Mouse (Mus musculus) layer of hippocampus, postnatal 25 days (tissue): ENCODE results near the gene Eif3c. TPM values are rescaled to one million over a fixed set of nuclear protein-coding genes. Genes with fewer than 3 reads are reported as not detected.

ENCODE experiments used
- DNase-seq, 2 experiments: peaks; one replicate each; pipeline ENCODE4 v3.0.0; 2022; ENCODE audit warnings: mixed read lengths in 2 of 2, low spot score in 1 of 2; ENCODE audit errors: extremely low spot score in 1 of 2
- total RNA-seq, 2 experiments: library from RNA; stranded (reverse); gene quantifications; 2 replicates each; pipeline ENCODE4 v1.2.3; 2021

Eif3c gene
- total RNA-seq: 100 to 1,000 TPM; 184 to 193 TPM

DNA sequence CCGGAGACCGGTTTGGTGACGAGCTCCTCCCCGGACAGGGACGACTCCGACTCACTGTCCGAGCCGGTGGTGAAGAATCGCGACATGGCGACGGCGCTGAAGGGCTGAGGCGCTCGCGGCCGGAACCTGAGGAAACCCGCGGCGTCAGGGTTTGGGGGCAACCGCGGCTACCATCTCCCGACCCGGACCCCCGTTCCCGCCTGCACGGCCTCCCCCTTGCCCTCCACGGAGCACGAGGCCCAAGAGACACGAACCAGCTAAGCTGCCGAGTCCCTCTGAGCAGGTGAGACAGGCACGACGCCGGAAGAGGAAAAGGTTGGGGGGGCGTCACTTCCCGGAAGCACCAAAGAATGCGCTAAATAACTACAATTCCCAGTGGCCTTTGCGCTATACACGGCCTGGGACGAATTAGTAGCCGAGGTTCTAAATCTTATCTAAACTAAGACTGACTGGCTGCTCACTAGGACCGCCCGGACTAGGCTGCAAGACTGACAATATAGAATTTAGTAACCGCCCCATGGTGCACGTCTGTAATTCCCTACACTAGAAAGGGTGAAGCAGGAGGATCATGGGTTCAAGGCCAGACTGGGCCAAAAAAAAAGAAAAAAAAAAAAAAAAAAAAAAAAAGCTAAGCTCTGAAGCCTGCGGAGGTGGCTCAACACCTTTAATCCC is at the start of gene Eif3c:
Eif3c (minus strand) TSS at position 318 of the 672 bp plus-strand sequence.
- DNase-seq: peak; percentile 66 to 73

DNA sequence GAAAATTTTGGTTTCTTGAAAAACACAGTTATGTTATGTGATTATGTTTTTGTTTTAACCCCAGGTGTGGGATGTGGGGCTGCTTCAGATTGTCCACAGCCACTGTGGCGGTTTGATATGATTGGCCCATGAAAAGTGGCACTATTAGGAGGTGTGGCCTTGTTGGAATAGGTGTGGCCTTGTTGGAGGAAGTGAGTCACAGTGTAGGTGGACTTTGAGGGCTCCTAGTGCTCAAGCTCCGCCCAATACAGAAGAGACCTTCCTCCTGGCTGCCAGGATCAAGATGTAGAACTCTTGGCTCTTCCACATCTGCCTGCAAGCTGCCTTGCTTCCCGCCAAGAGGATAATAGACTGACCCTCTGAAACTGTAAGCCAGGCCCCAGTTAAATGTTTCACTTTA is 46.5 kb upstream of the Eif3c start:
- no peak for DNase-seq

DNA sequence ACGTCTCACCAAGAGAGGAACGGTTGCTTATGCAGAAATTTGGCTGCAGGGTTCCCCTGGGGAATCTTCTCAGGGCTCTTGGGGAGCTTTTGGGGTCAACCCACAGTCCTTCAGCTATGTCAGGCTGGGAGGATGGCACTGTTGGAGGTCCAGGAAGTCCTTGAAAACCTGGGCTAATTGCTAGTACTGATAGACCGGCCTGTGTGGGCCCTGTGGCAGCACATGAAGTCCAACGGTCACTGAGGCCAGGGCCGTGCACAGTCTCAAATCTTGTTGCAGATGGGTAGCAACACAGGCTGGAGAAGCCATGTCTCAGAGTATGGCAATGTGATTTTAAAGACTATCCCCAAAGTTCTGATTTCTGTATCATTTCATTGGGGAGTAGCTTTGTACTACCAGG is 41.6 kb upstream of the Eif3c start:
- no peak for DNase-seq

DNA sequence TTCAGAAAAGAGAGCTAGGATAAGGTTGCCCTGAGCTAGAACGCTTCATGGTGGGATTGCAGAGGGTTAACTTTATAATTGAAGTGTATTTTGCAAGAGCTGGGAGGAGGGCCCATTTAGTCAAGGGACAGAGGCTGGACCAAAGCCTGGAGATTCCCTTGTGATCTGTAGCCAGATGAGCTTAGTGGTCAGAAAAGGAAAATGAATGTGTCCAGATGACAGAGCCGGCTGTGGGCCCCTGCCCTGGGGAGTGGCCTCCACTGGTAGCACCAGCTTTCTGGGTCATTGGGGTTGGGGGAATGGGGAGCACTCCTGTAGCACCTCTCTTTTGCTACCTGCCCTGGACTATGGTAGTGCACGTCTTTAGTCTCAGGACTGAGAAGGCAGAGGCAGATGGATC is 40.9 kb upstream of the Eif3c start:
- DNase-seq: no peak

DNA sequence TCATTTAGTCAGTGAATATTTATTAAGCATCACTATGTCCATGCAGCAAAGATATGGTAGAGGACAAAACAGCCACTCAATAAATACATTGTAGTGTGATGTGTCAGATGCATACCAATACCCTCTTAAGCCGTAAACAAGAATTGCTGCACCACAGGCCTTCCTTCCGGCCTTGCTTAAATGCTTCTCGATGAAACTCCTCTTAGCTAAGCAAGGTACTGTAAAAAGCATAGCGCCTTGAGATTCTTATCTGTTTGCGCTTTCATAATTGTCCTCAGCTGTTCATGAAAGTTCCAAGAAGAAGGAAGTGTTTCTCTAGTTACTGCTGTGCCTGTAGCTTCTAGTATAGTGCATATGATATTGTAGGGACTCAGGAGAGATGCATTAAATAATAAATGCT is 40.4 kb upstream of the Eif3c start:
- DNase-seq: no peak

DNA sequence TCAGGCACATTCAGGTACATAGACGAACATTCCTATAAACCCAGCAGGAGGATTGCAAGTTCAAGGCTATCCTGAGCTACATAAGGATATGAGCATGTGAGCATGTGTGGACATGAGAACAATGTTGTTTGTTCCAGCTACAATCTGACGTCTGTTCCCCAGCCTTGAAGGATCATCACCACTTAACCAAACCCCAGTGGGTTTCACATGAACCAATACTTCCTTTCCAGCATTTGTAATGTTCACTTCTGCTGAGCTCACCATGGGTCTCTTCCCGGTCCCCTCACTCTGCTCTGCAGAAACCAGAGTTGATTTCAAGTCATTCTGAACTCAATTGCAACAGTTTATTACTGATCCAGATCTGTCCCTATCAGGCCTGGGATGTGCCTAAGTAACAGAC is 36.4 kb upstream of the Eif3c start:
- DNase-seq: no peak

DNA sequence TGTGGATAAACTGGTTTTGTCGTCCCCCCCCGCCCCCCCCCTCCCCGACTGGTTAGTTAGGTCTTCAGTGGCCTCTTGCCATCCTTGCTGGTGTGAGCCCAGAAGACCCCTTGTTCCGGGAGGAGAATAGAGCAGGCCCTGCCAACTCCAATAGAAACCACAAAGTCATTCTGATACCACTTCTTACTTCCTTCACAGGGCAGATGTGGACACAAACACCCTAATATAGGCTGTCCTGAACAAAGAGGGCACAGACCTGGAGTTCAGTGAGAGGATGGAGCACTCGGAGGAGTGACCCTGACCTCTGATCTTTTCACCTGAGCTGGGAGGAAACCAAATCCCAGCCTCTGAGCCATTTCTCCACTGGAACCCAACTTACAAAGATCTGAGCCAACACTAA is 35.7 kb upstream of the Eif3c start:
- no peak for DNase-seq

DNA sequence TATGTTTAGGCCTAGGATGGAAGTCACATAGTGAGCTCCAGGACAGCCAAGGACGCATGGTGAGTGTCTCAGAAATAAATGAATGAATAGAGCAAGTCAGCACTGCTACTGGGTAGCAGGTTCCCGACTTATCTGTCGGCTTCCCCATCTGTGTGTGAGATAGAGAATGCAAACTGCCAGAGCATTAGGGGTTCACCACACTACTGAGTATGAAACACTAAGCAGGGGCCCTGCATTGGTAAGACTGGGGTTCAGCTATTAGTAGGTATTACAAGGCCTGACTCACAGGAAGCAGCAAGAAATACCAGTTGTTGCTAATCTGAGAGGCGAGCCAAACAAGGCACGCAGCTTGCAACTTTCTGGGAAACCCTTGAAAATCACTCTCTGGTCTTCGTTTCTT is 32.7 kb upstream of the Eif3c start:
- no peak for DNase-seq

DNA sequence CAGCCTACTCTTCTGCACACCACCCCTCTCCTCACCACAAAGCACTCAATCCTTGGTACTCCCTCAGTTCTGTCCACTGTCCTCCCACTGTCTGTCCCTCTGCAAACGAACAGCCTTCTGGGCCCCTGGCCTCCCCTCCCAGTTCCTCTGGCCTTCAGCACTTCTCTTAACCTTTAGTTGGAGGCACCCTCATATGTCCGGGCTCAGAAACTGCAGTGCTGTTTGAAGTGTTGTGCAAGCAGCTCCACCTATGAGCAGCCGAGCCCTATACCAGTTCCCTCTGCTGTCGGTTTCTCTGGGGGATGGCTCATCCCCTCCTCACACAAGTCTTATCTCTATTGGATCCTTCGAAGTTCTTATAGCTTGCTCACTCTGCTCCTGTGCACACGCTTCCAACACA is 30.2 kb upstream of the Eif3c start:
- no peak for DNase-seq

DNA sequence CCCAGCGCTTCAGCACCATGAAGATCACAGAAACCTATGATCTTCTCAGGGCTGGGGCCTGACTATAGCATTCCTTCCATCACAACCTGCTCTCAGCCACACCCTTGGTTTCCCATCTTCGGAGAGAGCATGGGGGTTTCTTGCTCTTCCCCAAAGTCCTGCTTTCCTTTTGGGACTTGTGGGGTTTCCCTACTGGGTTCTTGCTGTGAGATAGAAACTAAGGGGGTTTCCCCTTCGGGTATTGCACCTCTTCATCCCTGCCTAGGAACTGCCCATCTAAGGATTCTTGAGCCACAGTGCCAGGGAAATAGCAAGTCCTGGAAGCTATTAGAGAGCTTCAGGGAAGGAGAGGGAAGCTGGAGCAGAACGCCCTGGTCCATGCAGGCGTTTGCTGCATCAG is 29.7 kb upstream of the Eif3c start:
- DNase-seq: no peak

DNA sequence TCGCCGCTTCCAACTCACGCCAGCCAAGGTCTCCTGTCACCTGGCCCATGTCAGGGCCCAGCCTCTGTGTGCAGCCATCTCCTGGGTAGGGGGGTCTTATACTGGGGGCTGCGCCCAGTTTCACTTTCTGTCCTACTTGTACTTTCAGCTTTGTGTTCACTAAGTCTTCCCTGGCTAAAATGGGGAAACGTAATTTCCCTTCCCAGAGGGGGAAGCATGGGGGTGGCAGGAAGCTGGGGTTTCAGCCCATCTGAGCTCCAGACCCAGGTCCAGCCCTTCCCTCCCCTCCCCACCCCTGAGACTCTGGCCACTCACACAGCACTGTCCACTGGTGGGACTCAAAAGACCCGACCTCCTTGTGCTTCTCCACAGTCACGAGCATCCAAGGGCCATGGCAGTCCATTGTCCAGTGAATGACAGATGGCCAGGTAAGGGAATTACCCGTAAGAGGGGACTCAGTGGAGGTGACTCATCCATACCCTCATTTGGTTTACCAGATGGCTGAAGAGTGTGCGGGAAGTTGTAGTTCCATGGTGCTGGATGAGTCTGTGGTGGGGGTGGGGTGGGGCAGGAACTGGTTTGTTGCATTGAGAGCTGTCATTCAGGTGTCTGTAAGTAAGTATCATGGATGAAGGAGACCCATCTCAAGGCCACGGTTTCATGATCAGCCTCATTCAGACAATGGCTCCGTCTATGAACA is 28.8 kb upstream of the Eif3c start, which contains the start of gene Il27:
Il27 (minus strand) TSS at position 80 of the 700 bp plus-strand sequence.
- no peak for DNase-seq

DNA sequence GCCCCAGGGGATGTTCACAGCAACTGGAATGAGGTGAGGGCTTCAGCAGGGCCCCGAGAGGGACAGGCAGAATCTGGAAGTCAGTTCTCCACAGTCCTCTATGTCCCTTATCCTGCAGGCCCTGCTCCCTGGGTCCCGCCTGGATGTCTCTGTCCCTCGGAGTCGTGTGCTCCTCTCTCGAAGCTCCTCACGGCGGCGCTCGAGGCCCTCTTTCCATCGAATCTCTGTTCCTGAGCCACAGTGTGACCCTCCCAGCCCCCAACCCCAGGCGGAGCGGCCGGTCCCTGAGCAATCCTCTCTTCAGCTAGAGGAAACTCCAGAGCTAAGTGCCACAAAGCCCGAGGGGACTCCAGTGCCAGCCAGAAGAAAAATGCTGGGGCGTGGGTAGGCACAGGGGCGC is 21.6 kb upstream of the Eif3c start:
- peak; percentile 31 to 68 for DNase-seq

DNA sequence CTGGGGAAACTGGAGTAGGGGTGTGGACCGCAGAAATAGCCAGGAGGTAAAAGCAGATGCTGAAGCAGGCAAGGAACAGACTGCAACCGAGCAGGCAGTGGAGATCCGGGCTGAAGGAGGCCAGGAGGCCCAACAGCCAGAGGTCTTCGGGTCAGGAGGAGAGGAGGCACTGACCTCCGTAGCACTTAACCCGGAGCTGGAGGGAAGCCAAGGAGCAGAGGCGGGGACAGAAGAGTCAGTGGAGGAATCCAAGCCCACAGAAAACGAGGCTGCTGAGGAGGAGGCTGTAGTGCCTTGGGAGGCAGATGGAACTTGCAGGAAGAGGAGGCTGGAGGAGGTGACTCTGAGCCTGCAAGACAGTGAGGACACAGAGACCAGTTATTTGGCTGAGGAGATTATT is 20.6 kb upstream of the Eif3c start:
- DNase-seq: no peak

DNA sequence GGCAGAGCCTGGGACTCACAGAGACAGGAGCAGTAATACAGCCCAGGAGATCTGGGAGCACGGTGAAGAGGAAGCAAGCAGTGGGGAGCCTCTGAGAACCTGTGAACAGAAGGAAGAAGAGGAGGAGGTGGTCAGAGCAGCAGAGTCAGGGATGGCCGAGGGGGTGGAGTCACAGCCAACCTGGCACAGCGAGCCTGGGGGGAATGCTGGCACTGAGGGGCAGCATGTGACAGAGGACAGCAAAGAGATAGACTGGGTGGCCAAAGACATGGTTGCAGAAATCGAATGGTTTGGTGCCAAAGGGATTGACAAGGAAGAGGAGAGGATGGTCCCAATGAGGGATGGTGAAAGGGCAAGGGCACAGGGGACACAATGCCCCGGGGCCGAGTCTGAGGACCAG is 19.5 kb upstream of the Eif3c start, which contains the start of gene Cln3:
Cln3 (minus strand) TSS at position 101 of the 400 bp plus-strand sequence.
- no peak for DNase-seq

DNA sequence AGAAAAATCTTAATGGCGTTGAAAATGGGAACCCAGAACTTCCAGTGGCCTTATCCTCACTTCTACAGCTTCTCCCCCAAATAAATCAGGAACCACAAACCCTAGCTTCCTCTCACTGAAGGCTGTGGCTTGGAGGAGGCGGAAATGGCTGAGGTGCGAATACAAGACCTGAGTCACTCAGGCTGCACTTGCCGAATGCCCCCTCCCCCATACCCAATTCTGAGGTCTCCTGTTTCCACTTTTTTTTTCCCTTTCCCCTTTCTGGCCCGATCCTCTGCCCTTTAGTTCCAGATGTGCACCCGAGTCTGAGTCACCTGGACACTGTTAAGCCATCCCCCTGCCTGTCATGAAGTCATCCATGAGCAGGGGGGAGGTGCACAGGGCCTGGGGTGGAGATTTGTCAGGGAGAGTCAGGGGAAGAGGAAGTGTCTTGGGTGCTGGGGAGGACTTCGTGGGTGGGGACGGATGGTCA is 18.3 kb upstream of the Eif3c start, which contains the start of gene Apobr:
Apobr (plus strand) TSS at position 437 of the 472 bp plus-strand sequence.
- DNase-seq: no peak

DNA sequence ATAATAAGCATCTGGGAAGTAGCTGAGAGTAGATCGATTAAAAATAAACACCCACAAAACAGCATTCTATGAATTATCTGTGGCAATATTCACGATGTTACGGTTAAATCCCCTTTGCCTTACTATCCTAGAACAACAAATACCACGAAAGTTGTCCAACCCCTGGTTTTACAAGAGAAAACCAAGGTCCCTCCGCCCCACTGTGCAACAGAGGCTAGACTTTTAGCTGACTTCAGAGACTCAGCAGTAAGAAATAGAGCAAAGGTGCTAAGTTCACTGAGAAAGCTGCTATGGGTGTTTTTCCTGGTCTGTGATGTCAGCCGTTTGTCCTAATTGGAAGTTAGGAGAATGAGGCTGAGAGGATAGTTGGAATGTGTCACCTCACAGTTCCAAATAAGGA is 17.6 kb upstream of the Eif3c start:
- no peak for DNase-seq

DNA sequence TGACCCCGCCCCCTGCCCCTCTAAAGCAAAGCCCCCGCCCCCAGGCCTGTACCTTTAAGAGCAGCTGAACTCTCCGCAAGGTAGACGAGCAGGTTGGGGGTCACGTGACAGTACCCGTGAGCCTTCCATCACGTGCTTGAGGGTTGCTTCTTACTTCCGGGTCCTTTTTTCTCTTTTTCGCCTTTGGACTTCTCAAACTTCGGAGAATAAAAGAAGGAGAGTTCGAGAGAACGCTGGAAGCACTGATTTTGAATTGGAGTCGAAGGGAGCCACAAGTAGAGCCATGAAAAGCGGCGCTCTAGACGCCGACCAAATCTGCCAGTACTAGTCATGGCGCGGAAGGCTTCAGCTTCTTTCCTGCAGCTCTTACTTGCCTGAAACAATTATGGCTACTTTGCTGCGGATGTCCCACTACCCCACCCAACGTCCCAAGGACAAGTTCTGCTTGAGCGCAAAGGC is 17.1 kb upstream of the Eif3c start:
- DNase-seq: peak; percentile 72 to 73

DNA sequence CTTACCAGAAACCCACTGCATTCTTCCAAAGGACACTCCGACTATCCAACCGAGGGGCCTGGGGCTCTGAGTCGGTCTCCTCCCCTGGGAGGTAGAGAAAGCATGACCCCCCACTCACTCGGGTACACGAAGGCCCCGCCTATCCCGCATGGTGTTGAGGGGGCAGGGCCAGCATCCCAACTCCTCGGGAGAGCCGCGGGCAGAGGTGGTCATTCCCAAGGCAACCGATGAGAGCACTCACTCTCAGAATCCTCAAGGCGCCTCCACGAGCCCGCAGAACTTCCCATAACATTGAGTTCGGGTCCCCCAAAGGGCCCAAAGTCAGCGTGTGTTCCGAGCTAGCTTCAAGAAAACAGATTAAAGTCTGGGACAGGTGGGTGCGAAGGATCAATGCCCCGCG is 16.5 kb upstream of the Eif3c start:
- peak in 1 of 2 experiments; percentile 22 for DNase-seq

DNA sequence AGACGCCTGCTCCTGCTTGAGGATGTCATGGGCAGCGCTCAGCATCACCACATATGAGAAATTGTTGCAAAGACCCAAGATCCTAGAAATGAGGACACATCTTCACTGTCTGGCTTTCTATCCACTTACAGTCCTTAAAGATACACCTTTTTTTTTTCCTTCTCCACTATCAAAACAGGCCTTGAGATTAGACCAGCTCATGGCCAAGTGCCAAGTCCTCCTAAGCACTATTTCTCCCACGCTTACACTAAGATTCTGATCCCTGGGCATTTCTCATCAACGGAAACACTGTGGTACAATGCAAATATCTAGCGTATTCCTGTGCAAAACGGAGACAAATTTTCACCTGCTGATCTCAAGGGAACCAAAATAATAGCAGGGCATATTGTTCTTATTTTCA is 15.4 kb upstream of the Eif3c start:
- DNase-seq: no peak

DNA sequence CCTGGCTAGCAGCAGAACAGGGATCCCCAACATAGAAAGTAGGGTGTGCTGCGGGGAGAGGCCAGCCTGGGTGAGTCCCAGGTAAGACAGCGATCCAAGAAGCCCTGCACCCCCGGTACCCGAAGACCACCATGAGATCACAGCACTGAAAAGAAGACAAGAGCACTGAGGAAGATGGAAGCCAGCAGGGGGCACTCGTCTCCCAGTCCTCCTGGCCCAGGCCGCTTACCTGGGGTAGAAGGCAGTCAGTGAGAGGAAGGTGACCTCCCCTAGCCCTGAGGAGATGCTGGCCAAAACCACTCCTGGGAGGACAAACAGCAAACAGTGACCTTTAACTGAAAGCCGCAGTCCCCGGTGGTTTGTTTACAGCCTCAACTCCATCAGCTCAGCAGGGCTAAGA is 13.0 kb upstream of the Eif3c start:
- DNase-seq: peak; percentile 25 to 65

DNA sequence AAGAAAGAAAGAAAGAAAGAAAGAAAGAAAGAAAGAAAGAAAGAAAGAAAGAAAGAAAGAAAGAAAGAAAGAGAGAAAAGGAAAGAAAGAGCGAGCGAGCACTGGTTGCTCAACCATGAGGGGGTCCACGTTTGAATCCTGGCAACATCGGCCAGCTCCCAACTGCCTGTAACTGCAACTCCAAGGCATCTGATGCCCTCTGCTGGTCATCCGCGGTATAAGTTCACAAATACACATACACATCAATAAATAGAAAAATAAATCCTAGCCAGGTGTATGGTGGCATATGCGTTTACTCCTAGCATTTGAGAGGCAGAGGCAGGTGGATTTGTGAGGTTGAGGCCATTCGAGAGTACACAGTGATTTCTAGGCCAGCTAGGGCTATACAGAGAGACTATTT is 10.7 kb upstream of the Eif3c start:
- peak in 1 of 2 experiments; percentile 54 for DNase-seq

DNA sequence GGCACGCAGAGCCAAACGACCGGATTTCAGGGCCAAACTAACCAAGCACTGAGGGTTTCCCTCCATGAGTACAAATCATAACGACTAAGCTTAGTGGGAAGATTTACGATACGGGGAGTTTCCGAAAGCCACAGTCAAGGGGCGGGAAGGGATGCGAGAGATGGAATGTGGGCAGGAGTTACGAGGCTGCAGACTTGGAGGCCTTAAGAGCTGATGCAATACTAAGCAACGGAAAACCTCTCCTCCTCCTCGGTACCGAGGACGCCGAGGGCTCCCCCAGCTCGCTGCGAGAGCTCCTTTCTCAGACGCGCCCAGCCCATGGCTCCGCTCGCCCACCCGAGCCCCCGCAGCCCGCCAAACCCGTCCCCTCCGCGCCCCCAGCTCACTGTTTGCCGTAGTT is 518 bp downstream of the Eif3c start:
- DNase-seq: no peak
